Mouse (Mus musculus) left cerebral cortex, adult 2 months (tissue): ENCODE results near the gene Aldob. TPM values are rescaled to one million over a fixed set of nuclear protein-coding genes. Genes with fewer than 3 reads are reported as not detected.
A peak's percentile ranks its signal among the peaks of the same experiment; 100 is the strongest.
"Not testable (repeated sequence)": the region's sequence is repeated elsewhere in the genome, so short reads cannot be mapped to it uniquely, and the experiment has no call there.

ENCODE experiments used
- DNase-seq, 2 experiments: peaks; one replicate each; pipeline ENCODE4 v3.0.0; 2021 to 2022; ENCODE audit warnings: low spot score in 2 of 2, mixed read lengths in 1 of 2; ENCODE audit errors: extremely low spot score in 1 of 2
- H3K27ac ChIP-seq: fragments of 200-600 bp; 2 replicates; pipeline ENCODE4 v1.8.1; 2022
- H3K4me3 ChIP-seq: fragments of 200-600 bp; 2 replicates; pipeline ENCODE4 v1.8.1; 2022
- CTCF ChIP-seq: fragments of 200-600 bp; IDR thresholded peaks from 2 replicates; pipeline ENCODE4 v1.8.1; 2022; ENCODE audit warnings: antibody characterized with exemption, mild to moderate bottlenecking, moderate library complexity
- intact Hi-C: fragments of 180-260 bp; cut with DNase I; formaldehyde crosslinking; loops from one replicate; pipeline ENCODE4 v1.15.1; 2025
- total RNA-seq, 2 experiments: library from RNA; stranded (reverse); gene quantifications; 2 replicates each; pipeline ENCODE4 v1.2.3; 2021

Gene Aldob
- total RNA-seq, 2 experiments from 2014 or later = 1.9 to 2.2 TPM

- Histone ChIP-seq H3K4me3 (peak overlapping the region; percentile 93), H3K27ac (peak overlapping the region; percentile 56)
- DNase-seq = peak; percentile 81 to 85
- TF ChIP-seq CTCF = no peak
- intact Hi-C loops = loop anchor here (2.0 to 10.0 kb wide), 2 partner anchors 74 to 1048 kb away; partner anchors contain the start of genes Tex10 and Tmem246
These were observed 26.8 kb downstream of the Aldob start for GRCm38 (mm10) chr4:49522576-49522975.

- Histone ChIP-seq H3K4me3 (peak overlapping the region; percentile 93), H3K27ac (peak overlapping the region; percentile 84)
- intact Hi-C loops = loop anchor here (1.0 to 10.0 kb wide), 2 partner anchors 111 to 1047 kb away; partner anchors contain the start of genes Rnf20 and Tex10
- no peak; the same call in 1 of the 2 replicates for TF ChIP-seq CTCF
- no peak for DNase-seq
These were observed 28.0 kb downstream of the Aldob start for GRCm38 (mm10) chr4:49521346-49521745.

- peak within 1 kb of the TSS; percentile 93 for H3K4me3 ChIP-seq
- no peak for TF ChIP-seq CTCF
- DNase-seq = peak; percentile 91 to 94
- H3K27ac ChIP-seq = peak within 1 kb of the TSS; percentile 89
- intact Hi-C loops = loop anchor here (1.0 to 10.0 kb wide), 2 partner anchors 112 to 1046 kb away; partner anchors contain the start of genes Rnf20 and Tex10
These were observed 28.6 kb downstream of the Aldob start, which contains the start of the genes Mrpl50 and Zfp189 for GRCm38 (mm10) chr4:49520572-49521340. Mrpl50 (minus strand) TSS chr4:49521093. Zfp189 (plus strand) TSS chr4:49521176.

- Histone ChIP-seq H3K4me3 (no peak overlapping the region), H3K27ac (no peak overlapping the region)
- DNase-seq = no peak
- no peak; the same call in 1 of the 2 replicates for TF ChIP-seq CTCF
- intact Hi-C loops = no loop called here
These were observed 29.9 kb downstream of the Aldob start for GRCm38 (mm10) chr4:49519476-49519875.

GRCm38 (mm10) chr4:49514441-49514840 lies 34.9 kb downstream of the Aldob start:
- intact Hi-C loops = no loop called here
- H3K27ac ChIP-seq = no peak overlapping the region
- TF ChIP-seq CTCF = no peak
- DNase-seq = no peak
- H3K4me3 ChIP-seq = no peak overlapping the region

- intact Hi-C loops = no loop called here
- no peak overlapping the region for H3K27ac ChIP-seq
- H3K4me3 ChIP-seq = no peak overlapping the region
- no peak for DNase-seq
- TF ChIP-seq CTCF = no peak
These were observed 36.7 kb downstream of the Aldob start for GRCm38 (mm10) chr4:49512636-49513035.

- H3K4me3 ChIP-seq, H3K27ac ChIP-seq, intact Hi-C loops, DNase-seq: not testable (repeated sequence)
These were observed 39.0 kb downstream of the Aldob start for GRCm38 (mm10) chr4:49510236-49510835.

- H3K4me3 ChIP-seq = no peak overlapping the region
- DNase-seq = no peak
- intact Hi-C loops = no loop called here
- no peak for TF ChIP-seq CTCF
- no peak overlapping the region for H3K27ac ChIP-seq
These were observed 40.2 kb downstream of the Aldob start for GRCm38 (mm10) chr4:49509183-49509582.

- Histone ChIP-seq H3K27ac (no peak within 1 kb of the TSS), H3K4me3 (no peak within 1 kb of the TSS)
- intact Hi-C loops = no loop called here
- DNase-seq = no peak
- no peak for TF ChIP-seq CTCF
These were observed 43.0 kb downstream of the Aldob start, which contains the start of gene Baat for GRCm38 (mm10) chr4:49506386-49506785. Baat (minus strand) TSS chr4:49506557.

GRCm38 (mm10) chr4:49503563-49503962 lies 45.8 kb downstream of the Aldob start:
- no peak for DNase-seq
- TF ChIP-seq CTCF = no peak
- intact Hi-C loops = no loop called here
- Histone ChIP-seq H3K4me3 (no peak overlapping the region), H3K27ac (no peak overlapping the region)

Other genes starting within 250 kb of the Aldob start
- gene Acnat2, start 141.4 kb downstream of the Aldob start, total RNA-seq = not detected
- gene Acnat1, start 75.6 kb downstream of the Aldob start, total RNA-seq = not detected
- gene Baat, start 43.0 kb downstream of the Aldob start, total RNA-seq = under 1 TPM in 1 of 2 experiments, not detected in 1; 0.47 TPM
- gene Mrpl50, start 28.5 kb downstream of the Aldob start, total RNA-seq = 10 to 100 TPM; 29.0 to 29.5 TPM
- gene Zfp189, start 28.4 kb downstream of the Aldob start, total RNA-seq = 10 to 100 TPM; 13.6 to 20.3 TPM
- 10 to 100 TPM; 69.1 to 70.8 TPM for gene Tmem246, start 48.3 kb upstream of the Aldob start, total RNA-seq
- gene Rnf20, start 82.5 kb upstream of the Aldob start, total RNA-seq = 10 to 100 TPM; 75.1 to 76.9 TPM
- under 1 TPM; 0.54 to 0.77 TPM for gene Ppp3r2, start 132.5 kb upstream of the Aldob start, total RNA-seq